Mouse (Mus musculus): ENCODE data around the gene Klc2.

Gene Klc2

GRCm38 (mm10) chr19:5079279-5079678 is 39.1 kb downstream of the Klc2 start:
- Histone ChIP-seq H3K4me3 (replicated peaks; ENCODE audit: low read length) (no peak overlapping the region), H3K9me3 (ENCODE audit: low read length) (no peaks in the 10 kb centered on the region; the same call in 1 of the 2 replicates), H3K36me3 (ENCODE audit: insufficient read depth, low read length) (no peaks in the 10 kb centered on the region; the same call in 1 of the 2 replicates), H3K27me3 (ENCODE audit: insufficient read depth, low read length) (peaks cover 52% of the 10 kb centered on the region), H3K4me1 (replicated peaks; ENCODE audit: low read depth, low read length) (peaks cover 38% of the 10 kb centered on the region)
- TF ChIP-seq POU5F1 (IDR thresholded peaks at IDR 0.05; ENCODE audit: borderline replicate concordance, low read length) (no peak), NANOG (IDR thresholded peaks at IDR 0.05; ENCODE audit: borderline replicate concordance, low read length) (no peak), CTCF (conservative IDR thresholded peaks at IDR 0.05; ENCODE audit: low read length) (no peak)

DNA sequence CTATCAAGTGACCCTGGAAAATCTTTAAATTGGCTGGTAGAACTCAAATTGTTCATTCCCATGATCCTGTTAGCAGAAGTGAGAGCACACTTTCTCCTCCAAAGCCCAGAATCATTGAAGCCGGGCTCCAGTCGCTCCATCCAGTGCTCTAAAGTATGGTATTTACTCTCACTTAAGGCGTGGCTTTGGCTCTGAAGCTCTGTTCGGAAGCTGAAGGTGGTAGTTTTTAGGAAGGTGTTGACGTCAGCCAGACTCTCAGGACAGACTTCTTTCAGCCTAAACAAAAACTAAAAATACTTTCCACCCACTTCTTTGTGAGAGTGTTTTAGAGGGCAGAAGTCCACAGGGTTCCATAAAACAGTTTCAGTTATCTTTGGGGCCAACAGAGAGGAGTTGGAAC is 44.8 kb downstream of the Klc2 start:
- Histone ChIP-seq H3K27me3 (ENCODE audit: insufficient read depth, low read length) (peaks cover 30% of the 10 kb centered on the region), H3K4me1 (replicated peaks; ENCODE audit: low read depth, low read length) (peaks cover 53% of the 10 kb centered on the region), H3K4me3 (replicated peaks; ENCODE audit: low read length) (no peak overlapping the region), H3K9me3 (ENCODE audit: low read length) (no peaks in the 10 kb centered on the region; the same call in 1 of the 2 replicates), H3K36me3 (ENCODE audit: insufficient read depth, low read length) (no peaks in the 10 kb centered on the region)
- TF ChIP-seq CTCF (conservative IDR thresholded peaks at IDR 0.05; ENCODE audit: low read length) (no peak), NANOG (IDR thresholded peaks at IDR 0.05; ENCODE audit: borderline replicate concordance, low read length) (no peak), POU5F1 (IDR thresholded peaks at IDR 0.05; ENCODE audit: borderline replicate concordance, low read length) (no peak)

DNA sequence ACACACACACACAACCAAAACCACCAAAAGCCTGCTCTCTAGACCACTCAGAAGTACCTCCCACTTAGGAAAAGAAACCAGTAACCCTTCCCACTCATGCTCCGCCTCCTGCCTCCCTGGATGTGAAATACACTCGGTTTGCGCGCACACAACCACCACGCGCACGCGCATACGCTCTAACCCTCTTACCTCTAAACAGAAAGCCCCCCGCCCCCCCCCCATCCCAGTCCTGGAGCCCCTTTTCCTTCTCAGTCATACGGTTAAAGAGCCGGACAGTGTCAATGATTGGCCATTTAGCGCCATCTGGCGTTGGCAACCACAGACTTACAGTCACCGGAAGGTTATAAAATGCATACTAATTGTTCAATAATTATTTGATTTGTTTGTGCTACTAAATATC is 45.3 kb downstream of the Klc2 start:
- Histone ChIP-seq H3K9me3 (ENCODE audit: low read length) (no peaks in the 10 kb centered on the region; the same call in 1 of the 2 replicates), H3K4me1 (replicated peaks; ENCODE audit: low read depth, low read length) (peaks cover 57% of the 10 kb centered on the region)

DNA sequence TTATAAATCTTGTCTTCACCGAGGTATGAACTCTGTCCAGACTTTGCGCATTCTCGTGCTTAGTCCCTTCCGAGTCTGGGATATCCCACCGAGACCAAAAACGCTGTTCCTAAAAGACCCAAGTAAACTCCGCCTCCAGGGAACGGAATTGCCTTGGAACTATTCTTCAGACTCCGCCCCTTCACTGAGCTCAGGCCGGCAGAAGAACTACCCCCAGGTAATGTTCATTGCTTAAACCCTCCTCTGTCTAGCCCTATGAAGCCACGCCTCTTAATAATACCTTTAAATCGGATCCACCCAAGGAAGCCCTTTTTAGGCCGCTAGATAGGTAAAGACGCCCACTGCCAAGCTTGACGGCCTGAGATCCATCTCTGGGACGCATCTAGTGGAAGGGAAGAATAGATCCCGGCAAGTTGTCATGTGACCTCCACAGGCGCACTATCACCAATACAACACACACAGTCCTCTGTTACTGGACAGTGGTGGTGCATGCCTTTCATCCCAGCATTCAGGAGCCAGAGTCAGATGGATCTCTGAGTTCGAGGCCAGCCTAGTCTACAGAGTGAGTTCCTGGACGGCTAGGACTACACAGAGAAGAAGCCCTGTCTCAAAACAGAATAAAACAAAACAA is 45.9 kb downstream of the Klc2 start:
- Histone ChIP-seq H3K4me1 (replicated peaks; ENCODE audit: low read depth, low read length) (peaks cover 59% of the 10 kb centered on the region), H3K9me3 (ENCODE audit: low read length) (no peaks in the 10 kb centered on the region; the same call in 1 of the 2 replicates)

More for the DNA sequence above, 45.3 kb downstream of the Klc2 start:
- TF ChIP-seq CTCF (conservative IDR thresholded peaks at IDR 0.05; ENCODE audit: low read length) (peak; percentile 50), NANOG (IDR thresholded peaks at IDR 0.05; ENCODE audit: borderline replicate concordance, low read length) (no peak)
- no peaks in the 10 kb centered on the region for H3K36me3 ChIP-seq (ENCODE audit: insufficient read depth, low read length)
- H3K27me3 ChIP-seq (ENCODE audit: insufficient read depth, low read length): peaks cover 35% of the 10 kb centered on the region
- peak overlapping the region; percentile 82 for H3K4me3 ChIP-seq (replicated peaks; ENCODE audit: low read length)

DNA sequence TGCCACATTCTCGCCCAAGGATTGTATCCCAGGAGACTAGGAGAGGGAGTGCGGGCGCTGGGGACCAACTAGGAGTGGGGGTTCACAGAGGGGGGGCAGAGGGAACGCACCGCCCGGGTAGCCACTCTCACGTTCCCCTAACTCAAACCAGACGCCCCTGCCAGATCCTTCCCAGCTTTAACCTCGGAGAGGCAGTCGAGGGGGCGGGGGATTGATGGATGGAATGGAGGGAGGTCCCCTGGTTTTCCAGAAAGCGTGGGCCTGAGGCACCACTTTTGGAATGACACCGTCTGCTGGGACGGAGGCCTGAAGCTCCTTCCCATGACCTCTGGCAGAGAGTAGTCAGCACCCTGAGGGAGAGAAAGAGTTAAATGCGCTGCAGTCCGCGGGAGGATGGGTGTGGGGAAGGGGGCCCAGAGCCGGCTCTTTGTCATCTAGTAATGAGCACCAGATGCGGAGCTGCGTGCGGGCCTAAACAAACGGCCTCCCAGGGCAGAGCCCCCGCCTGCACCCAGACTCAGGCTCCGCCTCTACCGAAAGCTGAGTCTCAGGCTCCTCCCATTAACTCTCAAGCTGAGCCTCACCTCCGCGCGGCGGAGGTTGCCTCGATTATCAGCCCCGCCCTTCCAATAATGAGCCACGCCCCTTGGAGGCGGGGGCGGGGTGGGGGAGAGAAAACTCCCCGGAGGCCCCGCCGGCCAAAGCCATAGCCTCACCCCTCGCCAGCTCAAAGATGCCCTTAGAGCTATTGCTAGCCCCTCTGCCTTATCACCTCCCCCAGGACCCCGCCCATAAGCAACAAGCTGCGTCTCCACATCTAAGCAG is 46.6 kb downstream of the Klc2 start:
- TF ChIP-seq CTCF (conservative IDR thresholded peaks at IDR 0.05; ENCODE audit: low read length) (no peak), POU5F1 (IDR thresholded peaks at IDR 0.05; ENCODE audit: borderline replicate concordance, low read length) (no peak), NANOG (IDR thresholded peaks at IDR 0.05; ENCODE audit: borderline replicate concordance, low read length) (no peak)
- Histone ChIP-seq H3K4me3 (replicated peaks; ENCODE audit: low read length) (peak overlapping the region; percentile 82), H3K36me3 (ENCODE audit: insufficient read depth, low read length) (no peaks in the 10 kb centered on the region), H3K27me3 (ENCODE audit: insufficient read depth, low read length) (peaks cover 45% of the 10 kb centered on the region), H3K4me1 (replicated peaks; ENCODE audit: low read depth, low read length) (peaks cover 67% of the 10 kb centered on the region), H3K9me3 (ENCODE audit: low read length) (no peaks in the 10 kb centered on the region; the same call in 1 of the 2 replicates)

More for the DNA sequence above, 45.9 kb downstream of the Klc2 start:
- H3K4me3 ChIP-seq (replicated peaks; ENCODE audit: low read length): peak overlapping the region; percentile 82
- H3K36me3 ChIP-seq (ENCODE audit: insufficient read depth, low read length): no peaks in the 10 kb centered on the region
- TF ChIP-seq POU5F1 (IDR thresholded peaks at IDR 0.05; ENCODE audit: borderline replicate concordance, low read length): no peak
- no peak for TF ChIP-seq CTCF (conservative IDR thresholded peaks at IDR 0.05; ENCODE audit: low read length)
- no peak for TF ChIP-seq NANOG (IDR thresholded peaks at IDR 0.05; ENCODE audit: borderline replicate concordance, low read length)
- H3K27me3 ChIP-seq (ENCODE audit: insufficient read depth, low read length): peaks cover 38% of the 10 kb centered on the region

GRCm38 (mm10) chr19:5071077-5071476 is 47.3 kb downstream of the Klc2 start:
- TF ChIP-seq NANOG (IDR thresholded peaks at IDR 0.05; ENCODE audit: borderline replicate concordance, low read length) (no peak), POU5F1 (IDR thresholded peaks at IDR 0.05; ENCODE audit: borderline replicate concordance, low read length) (no peak), CTCF (conservative IDR thresholded peaks at IDR 0.05; ENCODE audit: low read length) (no peak)
- no peaks in the 10 kb centered on the region for H3K36me3 ChIP-seq (ENCODE audit: insufficient read depth, low read length)
- H3K4me3 ChIP-seq (replicated peaks; ENCODE audit: low read length): peak overlapping the region; percentile 82
- H3K9me3 ChIP-seq (ENCODE audit: low read length): no peaks in the 10 kb centered on the region
- H3K27me3 ChIP-seq (ENCODE audit: insufficient read depth, low read length): peaks cover 45% of the 10 kb centered on the region
- H3K4me1 ChIP-seq (replicated peaks; ENCODE audit: low read depth, low read length): peaks cover 67% of the 10 kb centered on the region

GRCm38 (mm10) chr19:5069978-5070377 is 48.4 kb downstream of the Klc2 start:
- peaks cover 48% of the 10 kb centered on the region for H3K27me3 ChIP-seq (ENCODE audit: insufficient read depth, low read length)
- peaks cover 74% of the 10 kb centered on the region for H3K4me1 ChIP-seq (replicated peaks; ENCODE audit: low read depth, low read length)
- no peak for TF ChIP-seq POU5F1 (IDR thresholded peaks at IDR 0.05; ENCODE audit: borderline replicate concordance, low read length)
- no peak for TF ChIP-seq CTCF (conservative IDR thresholded peaks at IDR 0.05; ENCODE audit: low read length)
- no peak for TF ChIP-seq NANOG (IDR thresholded peaks at IDR 0.05; ENCODE audit: borderline replicate concordance, low read length)
- H3K36me3 ChIP-seq (ENCODE audit: insufficient read depth, low read length): no peaks in the 10 kb centered on the region
- no peaks in the 10 kb centered on the region for H3K9me3 ChIP-seq (ENCODE audit: low read length)
- peak overlapping the region; percentile 48 for H3K4me3 ChIP-seq (replicated peaks; ENCODE audit: low read length)

DNA sequence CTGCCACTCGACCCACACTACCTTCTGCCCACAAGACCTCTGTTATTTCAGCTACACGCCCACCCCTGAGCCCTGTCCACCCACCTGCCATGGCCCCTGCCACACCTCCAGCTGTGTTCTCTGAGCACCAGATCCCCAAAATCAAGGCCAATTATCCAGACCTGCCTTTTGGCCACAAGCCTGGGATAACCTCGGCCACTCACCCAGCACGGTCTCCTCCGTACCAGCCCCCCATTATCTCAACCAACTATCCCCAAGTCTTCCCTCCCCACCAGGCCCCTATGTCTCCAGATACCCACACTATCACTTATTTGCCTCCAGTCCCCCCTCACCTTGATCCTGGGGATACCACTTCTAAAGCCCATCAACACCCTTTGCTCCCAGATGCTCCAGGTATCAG is 48.9 kb downstream of the Klc2 start:
- Histone ChIP-seq H3K27me3 (ENCODE audit: insufficient read depth, low read length) (peaks cover 51% of the 10 kb centered on the region), H3K36me3 (ENCODE audit: insufficient read depth, low read length) (no peaks in the 10 kb centered on the region), H3K9me3 (ENCODE audit: low read length) (no peaks in the 10 kb centered on the region), H3K4me3 (replicated peaks; ENCODE audit: low read length) (no peak overlapping the region), H3K4me1 (replicated peaks; ENCODE audit: low read depth, low read length) (peaks cover 78% of the 10 kb centered on the region)
- TF ChIP-seq CTCF (conservative IDR thresholded peaks at IDR 0.05; ENCODE audit: low read length): no peak
- TF ChIP-seq POU5F1 (IDR thresholded peaks at IDR 0.05; ENCODE audit: borderline replicate concordance, low read length): no peak
